Mouse (Mus musculus) heart, embryonic 10.5 days (tissue): Measurements from ENCODE around the gene Fam43a. TPM values are rescaled to one million over a fixed set of nuclear protein-coding genes. Genes with fewer than 3 reads are reported as not detected.
A peak's percentile ranks its signal among the peaks of the same experiment; 100 is the strongest.

Experiments used
- DNase-seq: peaks from one replicate; pipeline ENCODE4 v3.0.0-alpha.2; 2017; ENCODE audit warnings: low spot score
- H3K27ac ChIP-seq: fragments of 300-500 bp; sonication (generic); 2 replicates; pipeline ENCODE4 v1.5.1; 2016; ENCODE audit warnings: mild to moderate bottlenecking
- H3K27me3 ChIP-seq: fragments of 300-500 bp; sonication (generic); 2 replicates; pipeline ENCODE4 v1.6.1; 2016; ENCODE audit warnings: mild to moderate bottlenecking; ENCODE audit not compliant: poor library complexity, insufficient read depth, severe bottlenecking
- H3K36me3 ChIP-seq: fragments of 300-500 bp; sonication (generic); 2 replicates; pipeline ENCODE4 v1.6.1; 2016; ENCODE audit warnings: mild to moderate bottlenecking, moderate library complexity
- H3K4me1 ChIP-seq: fragments of 300-500 bp; sonication (generic); 2 replicates; pipeline ENCODE4 v1.6.1; 2016; ENCODE audit warnings: mild to moderate bottlenecking
- H3K4me3 ChIP-seq: fragments of 300-500 bp; sonication (generic); 2 replicates; pipeline ENCODE4 v1.5.1; 2016; ENCODE audit warnings: mild to moderate bottlenecking, moderate library complexity
- H3K9me3 ChIP-seq: fragments of 300-500 bp; sonication (generic); 2 replicates; pipeline ENCODE4 v1.6.1; 2016; ENCODE audit warnings: mild to moderate bottlenecking, moderate library complexity
- WGBS: fragments of 180-500 bp; shearing (Covaris S2); methylation state at CpG from one replicate; pipeline ENCODE4 v1.1.7; 2016; 5-methylcytosine and 5-hydroxymethylcytosine counted together
- polyA plus RNA-seq: library from polyadenylated mRNA; unstranded; fragments of >200 nt; fragmentation: Nextera tagmentation; extraction: Ambion mirVana; gene quantifications from 2 replicates; pipeline ENCODE4 v1.2.1, GENCODE M21; 2016

Gene Fam43a
- polyA plus RNA-seq, 1 experiment from 2014 or later = 14.4 TPM

DNA sequence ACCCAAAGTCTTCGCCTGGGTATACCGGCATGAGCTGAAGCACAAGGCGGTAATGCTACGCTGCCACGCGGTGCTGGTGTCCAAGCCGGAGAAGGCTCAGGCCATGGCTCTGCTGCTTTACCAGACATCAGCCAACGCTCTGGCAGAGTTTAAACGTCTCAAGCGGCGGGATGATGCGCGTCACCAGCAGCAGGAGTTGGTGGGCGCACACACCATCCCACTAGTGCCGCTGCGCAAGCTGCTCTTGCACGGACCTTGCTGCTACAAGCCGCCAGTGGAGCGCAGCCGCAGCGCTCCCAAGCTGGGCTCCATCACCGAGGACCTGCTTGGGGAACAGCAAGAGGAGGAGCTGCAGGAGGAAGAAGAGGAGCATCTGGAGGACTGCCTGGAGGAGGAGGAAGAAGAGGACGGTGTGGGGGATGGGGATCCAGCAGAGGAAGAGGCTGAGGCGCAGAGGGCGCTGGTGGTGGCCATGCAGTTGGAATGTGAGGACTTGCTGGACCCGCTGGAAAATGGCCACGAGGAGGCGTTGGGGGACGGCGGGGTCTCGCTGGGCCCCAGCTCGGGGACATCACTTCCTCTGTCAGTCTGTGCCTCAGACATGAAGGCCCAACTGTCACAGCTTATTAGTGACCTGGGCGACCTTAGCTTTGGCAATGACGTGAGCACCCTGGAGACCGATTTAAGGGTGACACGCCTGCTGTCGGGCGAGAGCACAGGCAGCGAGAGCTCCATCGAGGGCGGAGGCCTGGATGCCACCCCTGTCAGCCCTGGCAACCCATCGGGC is 1.7 kb downstream of the Fam43a start:
- Histone ChIP-seq H3K4me1 (peaks cover 65% of the 10 kb centered on the region), H3K27ac (peak overlapping the region; percentile 89), H3K36me3 (no peaks in the 10 kb centered on the region), H3K9me3 (no peaks in the 10 kb centered on the region), H3K4me3 (peak overlapping the region; percentile 87), H3K27me3 (peaks cover 12% of the 10 kb centered on the region)
- 6% methylated on average over 42 of the region's 42 CpGs for WGBS
- peak; percentile 88 for DNase-seq

DNA sequence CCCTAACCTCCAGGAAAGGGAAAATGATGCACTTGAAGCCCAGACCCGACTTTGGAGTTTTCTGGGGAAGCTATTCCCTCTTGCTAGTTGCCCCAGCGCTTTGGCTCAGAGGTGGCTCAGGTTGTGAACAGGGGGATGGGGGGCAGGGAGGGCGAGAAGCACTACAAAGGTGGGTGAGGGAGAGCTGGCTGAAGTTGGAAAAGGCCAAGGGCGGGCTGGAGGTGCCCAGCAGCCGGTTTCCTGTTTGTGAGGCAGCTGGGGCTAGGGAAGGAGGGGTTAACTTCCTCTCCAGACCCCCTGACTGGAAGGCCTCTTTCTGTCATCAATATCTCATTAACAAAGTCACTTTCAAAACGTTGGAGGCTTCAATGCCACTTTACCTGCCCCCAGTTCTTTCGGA is 2.4 kb downstream of the Fam43a start:
- H3K27ac ChIP-seq = peak overlapping the region; percentile 89
- no peak for DNase-seq
- H3K9me3 ChIP-seq = no peaks in the 10 kb centered on the region
- peaks cover 60% of the 10 kb centered on the region for H3K4me1 ChIP-seq
- peaks cover 9% of the 10 kb centered on the region; the same call in 1 of the 2 replicates for H3K27me3 ChIP-seq
- peak overlapping the region; percentile 87 for H3K4me3 ChIP-seq
- 14% methylated on average over 7 of the region's 7 CpGs for WGBS
- H3K36me3 ChIP-seq = no peaks in the 10 kb centered on the region

DNA sequence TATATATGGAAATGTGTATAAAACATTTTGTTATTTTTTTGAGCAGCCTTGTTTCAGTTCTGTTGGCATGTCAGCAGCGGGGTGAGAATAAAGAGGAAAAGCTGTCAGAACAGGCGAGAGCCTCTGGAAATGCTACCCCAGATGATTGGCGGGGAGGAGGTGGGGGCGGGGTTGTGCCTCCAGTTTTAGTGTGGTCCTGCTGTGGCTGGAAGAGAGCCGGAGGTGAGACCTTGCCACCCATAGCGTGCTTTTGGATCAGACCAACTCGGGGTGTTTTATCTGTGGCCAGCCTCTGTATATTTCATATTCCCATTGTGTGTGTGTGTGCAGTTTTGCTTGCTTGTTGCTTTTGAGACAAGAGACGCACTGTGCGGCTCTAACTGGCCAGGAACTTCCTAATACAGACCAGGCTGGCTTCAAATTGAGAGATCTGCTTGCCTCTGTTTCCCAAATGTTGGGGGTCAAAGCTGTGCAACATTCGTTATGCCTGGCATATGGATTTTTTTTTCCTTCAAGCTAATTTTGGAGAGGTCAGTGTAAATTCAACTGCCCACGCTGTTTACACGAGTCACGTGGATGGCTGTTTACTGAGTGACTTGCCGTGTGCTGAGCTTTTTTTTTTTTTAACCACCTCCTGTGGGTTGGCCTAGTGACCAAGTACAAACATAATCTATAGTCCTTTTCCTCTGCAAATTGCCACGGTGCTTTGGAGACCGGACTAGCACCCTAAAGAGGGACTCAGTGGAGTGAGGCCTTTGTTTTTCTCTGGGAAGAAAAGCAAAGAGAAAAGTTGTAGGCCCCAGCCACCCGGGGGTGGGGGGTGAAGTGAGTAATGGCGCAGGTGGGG is 3.4 kb downstream of the Fam43a start:
- Histone ChIP-seq H3K27ac (peak overlapping the region; percentile 52; the same call in 1 of the 2 replicates), H3K9me3 (no peaks in the 10 kb centered on the region), H3K27me3 (0 out of 2 replicates have a peak, but pooled peaks cover 9% of the 10 kb centered on the region), H3K4me1 (peaks cover 57% of the 10 kb centered on the region), H3K4me3 (peak overlapping the region; percentile 13; the same call in 1 of the 2 replicates), H3K36me3 (no peaks in the 10 kb centered on the region)
- no peak for DNase-seq
- 29% methylated on average over 18 of the region's 18 CpGs for WGBS

DNA sequence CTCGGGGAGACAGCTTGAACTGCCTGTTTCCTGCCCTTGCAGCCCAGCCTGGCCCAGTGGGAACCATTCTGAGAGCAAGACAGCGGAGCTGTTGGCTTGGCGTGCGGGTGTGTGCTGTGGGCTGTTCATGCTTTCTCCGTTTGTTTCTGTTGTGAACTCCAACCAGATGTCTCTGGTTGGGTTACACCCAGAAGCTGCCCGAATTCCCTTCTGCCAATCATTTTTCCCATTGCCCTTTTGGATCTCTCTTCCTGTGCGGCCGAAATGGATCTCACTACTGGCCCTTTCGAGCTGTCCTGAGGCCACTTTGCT is 4.0 kb downstream of the Fam43a start:
- peaks cover 61% of the 10 kb centered on the region for H3K4me1 ChIP-seq
- DNase-seq = no peak
- H3K4me3 ChIP-seq = 0 out of 2 replicates have a peak overlapping the region, but pooled peaks have one; percentile 5
- 0 out of 2 replicates have a peak overlapping the region, but pooled peaks have one; percentile 26 for H3K27ac ChIP-seq
- 0 out of 2 replicates have a peak, but pooled peaks cover 9% of the 10 kb centered on the region for H3K27me3 ChIP-seq
- WGBS = 70% methylated on average over 9 of the region's 9 CpGs
- H3K9me3 ChIP-seq = no peaks in the 10 kb centered on the region
- H3K36me3 ChIP-seq = no peaks in the 10 kb centered on the region

DNA sequence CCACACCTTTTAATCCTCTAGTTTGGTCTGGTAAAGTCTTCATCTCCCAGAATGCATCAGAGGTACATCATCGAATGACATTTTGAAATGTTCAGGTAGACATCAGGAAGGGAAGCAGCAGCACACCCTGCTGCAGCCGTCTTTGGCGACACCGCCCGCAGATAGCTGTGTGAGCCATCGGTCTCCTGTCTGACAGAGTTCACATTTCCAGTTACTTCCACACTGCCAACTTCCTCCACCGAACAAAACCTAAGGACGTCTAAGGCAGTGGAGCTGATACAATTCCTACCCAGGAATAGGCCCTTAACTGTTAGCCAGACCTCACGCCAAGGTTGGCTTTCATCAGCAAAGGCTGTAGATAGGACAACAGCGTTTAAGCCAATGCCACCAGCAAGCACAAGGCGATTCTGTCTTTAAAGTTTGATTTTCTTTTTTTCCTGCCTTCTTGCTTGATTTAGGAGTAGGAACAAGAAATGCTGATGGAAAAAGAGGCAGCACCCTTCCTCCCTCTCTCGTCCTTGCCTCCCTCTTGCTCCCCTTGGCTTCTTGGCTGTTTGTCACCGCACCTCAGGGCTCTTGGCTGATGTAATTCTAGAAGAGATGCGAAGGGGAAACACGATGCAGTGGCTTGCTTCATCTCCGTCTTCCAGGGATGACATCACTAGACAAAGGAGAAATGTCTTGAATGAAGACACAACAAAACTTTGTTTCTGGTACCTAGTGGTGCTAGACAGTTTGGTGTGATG is 4.7 kb downstream of the Fam43a start:
- 0 out of 2 replicates have a peak, but pooled peaks cover 9% of the 10 kb centered on the region for H3K27me3 ChIP-seq
- WGBS = 63% methylated on average over 16 of the region's 16 CpGs
- DNase-seq = no peak
- no peaks in the 10 kb centered on the region for H3K36me3 ChIP-seq
- H3K27ac ChIP-seq = 0 out of 2 replicates have a peak overlapping the region, but pooled peaks have one; percentile 38
- no peak overlapping the region for H3K4me3 ChIP-seq
- no peaks in the 10 kb centered on the region for H3K9me3 ChIP-seq
- peaks cover 61% of the 10 kb centered on the region for H3K4me1 ChIP-seq

DNA sequence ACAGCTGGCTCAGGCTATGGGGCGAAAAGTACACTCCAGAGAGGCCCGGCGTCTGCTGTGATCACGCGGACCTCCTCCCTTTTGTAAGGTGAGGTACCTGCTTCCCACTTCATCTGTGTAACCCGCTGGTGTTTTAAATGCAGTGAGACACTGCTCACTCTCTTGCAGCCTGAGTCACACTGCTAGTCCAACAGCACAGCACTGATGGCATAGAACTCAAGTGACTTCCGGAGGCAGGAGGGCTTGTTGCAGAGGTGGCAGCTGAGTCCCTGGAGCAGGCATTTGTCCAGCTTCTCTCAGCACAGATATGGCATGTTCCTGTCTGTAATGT is 5.2 kb downstream of the Fam43a start:
- WGBS = 67% methylated on average over 7 of the region's 7 CpGs
- Histone ChIP-seq H3K27me3 (0 out of 2 replicates have a peak, but pooled peaks cover 9% of the 10 kb centered on the region), H3K4me3 (no peak overlapping the region), H3K27ac (0 out of 2 replicates have a peak overlapping the region, but pooled peaks have one; percentile 38), H3K9me3 (no peaks in the 10 kb centered on the region), H3K36me3 (no peaks in the 10 kb centered on the region), H3K4me1 (peaks cover 61% of the 10 kb centered on the region)
- DNase-seq = no peak

DNA sequence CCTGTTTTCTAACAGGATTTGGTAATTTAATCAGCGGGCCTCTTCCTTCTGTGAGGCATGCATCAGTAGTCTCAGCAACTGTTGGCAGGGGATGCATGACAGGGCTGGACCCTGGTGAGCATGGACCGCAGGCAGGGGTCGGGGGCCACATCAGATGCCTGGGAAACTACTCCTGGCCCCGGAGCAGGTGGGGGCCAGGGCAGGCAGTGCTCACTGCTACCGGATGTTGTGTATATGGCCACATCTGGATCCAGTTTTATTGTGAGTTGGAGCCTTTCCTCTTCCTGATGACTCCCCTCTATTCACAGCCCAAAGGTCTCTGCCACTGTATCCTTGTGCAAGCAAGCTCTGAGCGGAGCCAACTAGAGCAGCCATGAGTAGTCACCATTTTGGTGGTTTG is 6.0 kb downstream of the Fam43a start:
- no peaks in the 10 kb centered on the region for H3K36me3 ChIP-seq
- DNase-seq = no peak
- peaks cover 57% of the 10 kb centered on the region for H3K4me1 ChIP-seq
- H3K9me3 ChIP-seq = no peaks in the 10 kb centered on the region
- H3K27ac ChIP-seq = 0 out of 2 replicates have a peak overlapping the region, but pooled peaks have one; percentile 38
- WGBS = 69% methylated on average over 6 of the region's 6 CpGs
- no peak overlapping the region for H3K4me3 ChIP-seq
- H3K27me3 ChIP-seq = 0 out of 2 replicates have a peak, but pooled peaks cover 8% of the 10 kb centered on the region

DNA sequence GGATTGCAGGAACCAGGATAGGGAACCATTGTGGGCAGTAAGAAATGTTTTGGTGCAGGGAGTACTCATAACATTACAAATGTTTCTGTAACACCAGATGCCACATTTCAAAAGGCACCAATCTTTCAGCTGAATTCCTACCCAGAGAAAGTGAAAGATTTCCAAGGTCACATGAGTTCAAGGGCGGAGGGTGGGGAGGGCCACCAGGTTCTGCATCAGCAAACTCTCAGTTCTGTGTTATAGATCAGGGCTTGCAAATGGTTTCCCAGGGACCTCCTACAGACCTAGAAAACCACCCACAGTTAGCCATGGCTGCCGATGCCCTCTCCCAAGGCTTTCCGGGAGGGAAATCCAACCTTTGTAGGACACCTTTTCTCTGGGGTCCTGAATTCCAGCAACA is 8.3 kb downstream of the Fam43a start:
- no peaks in the 10 kb centered on the region for H3K36me3 ChIP-seq
- 67% methylated on average over 3 of the region's 3 CpGs for WGBS
- no peaks in the 10 kb centered on the region for H3K9me3 ChIP-seq
- H3K27ac ChIP-seq = no peak overlapping the region
- H3K4me3 ChIP-seq = no peak overlapping the region
- H3K4me1 ChIP-seq = peaks cover 33% of the 10 kb centered on the region
- H3K27me3 ChIP-seq = no peaks in the 10 kb centered on the region
- DNase-seq = no peak

DNA sequence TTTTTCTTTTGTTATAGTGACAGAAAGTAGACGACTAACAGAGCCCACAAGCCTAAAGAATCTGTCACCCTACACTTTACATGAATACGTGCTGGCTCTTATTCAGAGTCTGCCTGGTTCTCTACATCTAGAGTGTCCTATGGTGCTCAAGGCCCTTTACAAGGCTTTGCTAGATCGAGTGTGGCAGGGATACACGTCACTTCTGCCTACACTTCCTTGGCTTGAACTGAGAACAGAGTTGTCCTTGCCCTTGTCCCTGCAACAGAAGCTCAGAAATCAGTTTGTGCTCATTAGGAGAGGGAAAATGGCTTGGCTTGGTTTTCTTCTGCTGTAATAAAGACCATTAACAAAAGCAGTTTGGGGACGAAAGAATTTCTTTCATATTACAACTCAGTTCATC is 11.8 kb downstream of the Fam43a start:
- DNase-seq = no peak
- Histone ChIP-seq H3K4me1 (0 out of 2 replicates have a peak, but pooled peaks cover 9% of the 10 kb centered on the region), H3K9me3 (no peaks in the 10 kb centered on the region), H3K4me3 (no peak overlapping the region), H3K27ac (no peak overlapping the region), H3K36me3 (no peaks in the 10 kb centered on the region), H3K27me3 (no peaks in the 10 kb centered on the region)
- WGBS = 70% methylated on average over 5 of the region's 5 CpGs

DNA sequence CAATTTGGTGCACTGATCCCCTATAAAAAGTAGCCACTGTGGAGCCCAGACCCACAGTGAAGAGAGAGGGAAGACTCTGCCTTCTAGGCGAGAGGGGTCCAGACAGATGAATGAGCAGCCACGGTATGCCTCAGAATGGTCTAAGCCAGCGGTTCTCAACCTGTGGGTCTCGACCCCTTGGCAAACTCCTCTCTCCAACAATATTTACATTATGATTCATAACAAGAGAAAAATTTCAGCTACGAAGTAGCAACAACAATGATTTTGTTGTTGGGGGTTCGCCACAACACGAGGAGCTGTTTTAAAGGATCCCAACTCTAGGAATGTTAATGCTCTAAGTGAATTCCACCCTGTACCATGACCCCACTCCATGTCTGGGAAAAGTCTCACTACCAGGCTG is 13.6 kb downstream of the Fam43a start:
- no peaks in the 10 kb centered on the region for H3K9me3 ChIP-seq
- no peaks in the 10 kb centered on the region for H3K27me3 ChIP-seq
- no peak overlapping the region for H3K27ac ChIP-seq
- H3K4me1 ChIP-seq = 0 out of 2 replicates have a peak, but pooled peaks cover 6% of the 10 kb centered on the region
- H3K4me3 ChIP-seq = no peak overlapping the region
- no peak for DNase-seq
- 84% methylated on average over 7 of the region's 7 CpGs for WGBS
- H3K36me3 ChIP-seq = no peaks in the 10 kb centered on the region

DNA sequence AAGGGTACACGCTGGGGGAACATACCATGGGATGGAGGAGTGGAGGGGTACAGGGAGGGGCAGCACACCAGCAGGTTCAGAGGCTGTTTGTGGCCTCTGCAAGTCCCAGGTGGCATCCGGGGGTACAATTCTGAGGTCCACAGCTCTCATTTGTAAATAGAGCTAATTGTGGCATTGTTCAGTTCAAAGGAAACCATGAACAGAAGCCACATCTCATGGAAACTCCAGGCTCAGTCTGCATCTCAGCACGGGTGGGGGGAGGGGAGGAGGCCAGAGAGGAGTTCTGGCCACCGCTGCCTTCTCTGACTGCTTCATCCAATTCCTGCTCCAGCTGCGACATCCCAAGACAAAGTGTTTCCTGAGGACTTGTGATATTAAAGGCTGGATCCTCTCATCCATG is 14.6 kb downstream of the Fam43a start:
- H3K4me1 ChIP-seq = 0 out of 2 replicates have a peak, but pooled peaks cover 5% of the 10 kb centered on the region
- H3K27me3 ChIP-seq = no peaks in the 10 kb centered on the region
- no peak overlapping the region for H3K4me3 ChIP-seq
- no peaks in the 10 kb centered on the region for H3K9me3 ChIP-seq
- no peak for DNase-seq
- 38% methylated on average over 5 of the region's 5 CpGs for WGBS
- no peaks in the 10 kb centered on the region for H3K36me3 ChIP-seq
- no peak overlapping the region for H3K27ac ChIP-seq

DNA sequence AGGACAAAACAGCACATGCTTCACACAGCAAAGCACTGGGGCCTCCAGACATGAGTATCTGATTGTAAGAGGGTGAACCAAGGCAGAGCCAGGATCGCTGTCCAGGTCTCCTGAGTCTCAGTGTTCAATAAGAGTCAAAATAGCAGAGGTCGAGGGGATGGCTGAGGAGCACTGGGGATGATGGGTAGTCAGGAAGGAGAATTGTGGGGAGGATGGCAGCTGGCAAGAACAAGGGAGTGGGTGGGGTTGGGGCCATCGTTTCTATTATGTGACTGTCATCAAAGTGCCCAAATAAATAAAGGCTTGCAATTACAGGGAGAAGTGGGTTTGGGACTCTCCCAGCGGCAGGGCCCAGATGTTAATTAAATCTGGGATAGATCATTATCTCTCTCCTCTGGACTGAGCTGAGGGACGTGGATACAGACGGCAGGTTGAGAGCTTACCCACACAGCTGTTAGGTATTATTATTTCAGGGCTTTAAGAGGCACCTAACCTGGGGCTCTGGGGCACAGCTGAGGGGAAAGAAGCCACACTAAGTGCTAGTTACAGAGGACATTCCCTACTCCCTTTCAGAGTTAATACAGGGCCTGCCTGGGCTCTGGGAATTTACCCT is 15.3 kb downstream of the Fam43a start:
- no peak overlapping the region for H3K4me3 ChIP-seq
- H3K27ac ChIP-seq = no peak overlapping the region
- H3K36me3 ChIP-seq = no peaks in the 10 kb centered on the region
- WGBS = 56% methylated on average over 6 of the region's 6 CpGs
- H3K9me3 ChIP-seq = no peaks in the 10 kb centered on the region
- DNase-seq = no peak
- 0 out of 2 replicates have a peak, but pooled peaks cover 5% of the 10 kb centered on the region for H3K4me1 ChIP-seq
- no peaks in the 10 kb centered on the region for H3K27me3 ChIP-seq
